Comparison of ENCODE assay signal across 8 mouse cellular contexts in the genomic region with DNA sequence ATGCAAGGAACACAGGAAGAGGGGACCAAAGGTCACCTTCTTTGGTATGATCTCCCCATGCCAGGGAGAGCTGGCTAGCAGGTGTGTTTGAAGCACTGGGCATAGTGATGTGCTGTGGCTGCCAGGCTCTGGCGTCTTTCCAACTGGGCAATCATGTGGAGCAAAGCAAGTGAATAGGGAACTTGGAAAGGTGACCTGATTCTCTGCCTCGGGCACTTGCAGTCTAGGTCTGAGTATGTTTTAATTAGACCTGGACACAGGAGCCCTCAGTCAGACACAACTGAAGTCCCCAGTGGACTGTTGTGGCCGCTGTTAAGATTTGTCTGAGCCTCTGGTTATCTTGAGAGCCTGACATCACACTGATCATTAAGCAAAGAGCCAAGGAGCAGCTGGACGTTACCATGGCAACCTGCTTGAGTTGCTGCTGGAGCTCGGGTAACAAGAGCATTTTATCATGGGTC.
DNase-seq lines count a peak whose midpoint lies in the region; ATAC-seq and TF ChIP-seq lines count a peak whose summit lies in the region.

No protein-coding gene starts in this region.

- H3K79me2 ChIP-seq in myocyte (ENCODE audit: control insufficient read depth, insufficient read depth): no peaks in the 10 kb centered on the region

- no peaks in the 10 kb centered on the region for H3K36me3 ChIP-seq in hindbrain, embryonic 16.5 days (ENCODE audit: control insufficient read depth, insufficient read depth, low read length)
- H3K36me3 ChIP-seq in myocyte (ENCODE audit: control insufficient read depth, insufficient read depth): no peaks in the 10 kb centered on the region

- H3K4me2 ChIP-seq in hindbrain, embryonic 16.5 days (ENCODE audit: low read length): peak overlapping the region; percentile 23
- H3K4me2 ChIP-seq in myocyte (ENCODE audit: low read depth): peak overlapping the region; percentile 70

- no peaks in the 10 kb centered on the region for H3K27me3 ChIP-seq in hindbrain, embryonic 16.5 days (replicated peaks; ENCODE audit: control insufficient read depth, insufficient read depth, low read length)
- no peaks in the 10 kb centered on the region for H3K27me3 ChIP-seq in myocyte (ENCODE audit: control insufficient read depth, insufficient read depth, insufficient read length)

- no peak overlapping the region for H3K9ac ChIP-seq in hindbrain, embryonic 16.5 days (ENCODE audit: low read depth, low read length)

- no peak overlapping the region for H3ac ChIP-seq in myocyte (ENCODE audit: control insufficient read depth, insufficient read length)

- H3K4me3 ChIP-seq in hindbrain, embryonic 16.5 days (ENCODE audit: low read length): no peak overlapping the region
- no peak overlapping the region for H3K4me3 ChIP-seq in myocyte

- H3K4me1 ChIP-seq in hindbrain, embryonic 16.5 days (ENCODE audit: control insufficient read depth, insufficient read depth, low read depth, low read length): peaks cover 20% of the 10 kb centered on the region

- no peak for TF ChIP-seq POLR2A in myocyte (IDR thresholded peaks at IDR 0.05; ENCODE audit: insufficient read length, low read depth)

- intact Hi-C loops in gastrocnemius, postnatal 14 days (cut with DNase I; ENCODE audit: low total_unique reads): no loop called here

- WGBS in hindbrain, embryonic 16.5 days: 8% methylated on average over 5 of the region's 5 CpGs

- ATAC-seq in hindbrain, embryonic 16.5 days: peak; percentile 91

- H3K9me3 ChIP-seq in hindbrain, embryonic 16.5 days (ENCODE audit: control insufficient read depth, low read length): no peaks in the 10 kb centered on the region

- peak overlapping the region; percentile 76 for H3K27ac ChIP-seq in hindbrain, embryonic 16.5 days (ENCODE audit: low read depth, low read length)

- DNase-seq in layer of hippocampus, adult 11-12 months (ENCODE audit: low spot score): peak; percentile 17
- DNase-seq in layer of hippocampus, adult 9-10 months (ENCODE audit: low spot score): no peak
- DNase-seq in embryo, embryonic 10 days (ENCODE audit: low spot score): peak; percentile 97
- DNase-seq in gastrocnemius, postnatal 14 days: peak; percentile 68
- peak; percentile 81 for DNase-seq in liver
- DNase-seq in thymus, postnatal 4 days: no peak

TF ChIP-seq in myocyte, 11 proteins besides CTCF, POLR2A, EP300 and RAD21:
- TF ChIP-seq REST (IDR thresholded peaks at IDR 0.05; ENCODE audit: insufficient read depth, insufficient read length) (no peak), MYOD1 (IDR thresholded peaks at IDR 0.05; ENCODE audit: control insufficient read depth in 1 of 3, insufficient read length in 2 of 3, low read depth in 2 of 3) (peak in 2 of 3 experiments; percentile 53 to 58), TCF12 (IDR thresholded peaks at IDR 0.05; ENCODE audit: insufficient read depth, poor library complexity, severe bottlenecking) (no peak), CEBPB (IDR thresholded peaks at IDR 0.05; ENCODE audit: insufficient read depth, poor library complexity, severe bottlenecking) (no peak), POLR2AphosphoS2 (IDR thresholded peaks at IDR 0.05; ENCODE audit: insufficient read length, low read depth) (no peak)

Comparison
In these comparisons a context has a peak if more than half of its experiments do, and no peak if none do; other contexts are left out.
1. DNase-seq: peak in layer of hippocampus, adult 11-12 months (single experiment), embryo, embryonic 10 days (single experiment), gastrocnemius, postnatal 14 days (single experiment) and liver (single experiment); none in layer of hippocampus, adult 9-10 months (single experiment) and thymus, postnatal 4 days (single experiment).